Mouse (Mus musculus) urinary bladder, postnatal 25 days (tissue): ENCODE data around the gene Proser2.

Source experiments
- DNase-seq: peaks from one replicate; pipeline ENCODE4 v3.0.0; 2022; ENCODE audit warnings: low spot score

Gene Proser2

GRCm38 (mm10) chr2:6072685-6073260 is 57.2 kb downstream of the Proser2 start:
- no peak for DNase-seq

GRCm38 (mm10) chr2:6071598-6072440 is 58.2 kb downstream of the Proser2 start:
- DNase-seq: peak; percentile 21

- DNase-seq: no peak
Observed at GRCm38 (mm10) chr2:6070925-6071324, 59.1 kb downstream of the Proser2 start.

GRCm38 (mm10) chr2:6067341-6067740 is 62.7 kb downstream of the Proser2 start:
- no peak for DNase-seq

GRCm38 (mm10) chr2:6060071-6060804 is 69.8 kb downstream of the Proser2 start:
- no peak for DNase-seq

- DNase-seq: no peak
Observed at GRCm38 (mm10) chr2:6059291-6059690, 70.7 kb downstream of the Proser2 start.

GRCm38 (mm10) chr2:6056518-6056917 is 73.5 kb downstream of the Proser2 start:
- DNase-seq: no peak

- no peak for DNase-seq
Observed at GRCm38 (mm10) chr2:6055466-6055865, 74.5 kb downstream of the Proser2 start.

- no peak for DNase-seq
Observed at GRCm38 (mm10) chr2:6049018-6049417, 81.0 kb downstream of the Proser2 start.

GRCm38 (mm10) chr2:6048570-6048969 is 81.4 kb downstream of the Proser2 start:
- DNase-seq: no peak
